Mouse (Mus musculus): ENCODE results near the gene Cic.

GRCm38 (mm10) chr7:25233061-25233460 lies 34.4 kb upstream of the Cic start:
- TF ChIP-seq TAL1 (IDR thresholded peaks at IDR 0.05; ENCODE audit: low read length) = no peak
- no peak for TF ChIP-seq GATA1 (IDR thresholded peaks at IDR 0.05; ENCODE audit: low read length)

Data from erythroblast, embryonic 14.5 days (primary cell).